Mouse (Mus musculus): ENCODE results near the gene Gm10024. TPM values are rescaled to one million over a fixed set of nuclear protein-coding genes. Genes with fewer than 3 reads are reported as not detected.
"Not testable (repeated sequence)": the region's sequence is repeated elsewhere in the genome, so short reads cannot be mapped to it uniquely, and the experiment has no call there.

The Gm10024 gene
- polyA plus RNA-seq, 1 experiment, result not detected

DNA sequence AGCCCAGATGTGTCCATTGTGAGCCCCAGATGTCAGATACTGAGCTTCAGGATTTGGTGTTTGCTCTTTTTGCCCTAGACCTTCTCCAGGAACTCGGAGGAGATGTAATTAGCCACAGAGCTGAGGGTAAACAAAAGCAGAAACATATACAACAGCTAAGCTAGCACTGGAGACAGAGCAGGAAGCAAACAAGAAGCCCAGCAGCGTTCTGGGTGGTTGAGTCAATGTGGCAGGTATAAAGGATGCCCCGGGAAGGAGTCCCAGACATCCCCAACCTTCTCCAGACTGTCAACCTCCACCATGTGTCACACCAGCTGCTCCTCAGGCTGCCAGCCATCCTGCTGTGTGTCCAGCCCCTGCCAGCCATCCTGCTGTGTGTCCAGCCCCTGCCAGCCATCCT lies 14.9 kb downstream of the Gm10024 start, which contains the start of gene Gm10100:
Gene Gm10100, plus strand, starts transcription at position 301 of the 400 bp plus-strand sequence.
- no peaks in the 10 kb centered on the region for H3K36me3 ChIP-seq (replicated peaks; ENCODE audit: low read length)
- no peak for TF ChIP-seq FLI1 (IDR thresholded peaks at IDR 0.05; ENCODE audit: low read length)
- TF ChIP-seq GATA1 (IDR thresholded peaks at IDR 0.05; ENCODE audit: borderline replicate concordance, low read length), result no peak
- peaks cover 2% of the 10 kb centered on the region for H3K4me1 ChIP-seq
- no peak within 1 kb of the TSS for H3K4me3 ChIP-seq (replicated peaks)
- H3K27me3 ChIP-seq (replicated peaks), result peaks cover 26% of the 10 kb centered on the region
- no peaks in the 10 kb centered on the region for H3K9me3 ChIP-seq

DNA sequence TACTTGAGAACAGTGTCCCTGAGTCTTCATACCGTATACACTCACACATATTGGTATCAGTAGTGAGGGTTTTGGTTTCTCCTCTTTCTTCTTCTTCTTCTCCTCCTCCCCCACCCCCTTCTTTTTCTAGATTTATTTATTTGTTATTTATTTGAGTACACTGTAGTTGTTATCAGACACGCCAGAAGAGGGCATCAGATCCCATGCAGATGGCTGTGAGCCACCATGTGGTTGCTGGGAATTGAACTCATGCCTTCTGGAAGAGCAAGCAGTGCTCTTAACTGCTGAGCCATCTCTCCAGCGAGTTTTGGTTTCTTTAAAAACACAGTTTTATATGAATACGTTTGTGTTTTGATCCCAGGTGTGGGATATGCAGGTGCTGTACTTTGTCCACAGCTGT lies 17.0 kb downstream of the Gm10024 start:
- H3K9me3 ChIP-seq, result no peaks in the 10 kb centered on the region
- no peaks in the 10 kb centered on the region for H3K36me3 ChIP-seq (replicated peaks; ENCODE audit: low read length)
- peaks cover 5% of the 10 kb centered on the region for H3K4me1 ChIP-seq
- no peak overlapping the region for H3K4me3 ChIP-seq (replicated peaks)
- peaks cover 35% of the 10 kb centered on the region for H3K27me3 ChIP-seq (replicated peaks)
- TF ChIP-seq GATA1 (IDR thresholded peaks at IDR 0.05; ENCODE audit: borderline replicate concordance, low read length) (no peak), FLI1 (IDR thresholded peaks at IDR 0.05; ENCODE audit: low read length) (no peak)

DNA sequence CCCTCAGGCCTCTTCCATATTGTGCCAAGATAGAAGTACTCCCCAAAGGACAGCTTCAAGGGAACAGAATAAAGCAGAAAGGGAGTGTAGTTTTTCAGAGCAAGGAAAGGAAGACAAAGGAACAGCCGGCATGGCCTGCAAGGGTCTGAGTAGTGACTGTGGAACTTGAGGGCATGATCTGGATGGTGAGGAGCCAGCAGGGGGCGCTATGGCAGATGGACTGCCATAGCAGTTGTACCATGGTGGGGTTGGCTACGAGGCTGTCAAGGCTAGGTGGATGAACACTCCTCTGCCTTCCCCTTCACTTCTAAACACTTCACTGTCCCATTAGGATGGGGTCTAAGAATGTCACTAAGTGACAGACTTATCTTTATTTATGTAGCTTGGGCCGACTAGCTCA lies 18.0 kb downstream of the Gm10024 start:
- no peaks in the 10 kb centered on the region for H3K36me3 ChIP-seq (replicated peaks; ENCODE audit: low read length)

DNA sequence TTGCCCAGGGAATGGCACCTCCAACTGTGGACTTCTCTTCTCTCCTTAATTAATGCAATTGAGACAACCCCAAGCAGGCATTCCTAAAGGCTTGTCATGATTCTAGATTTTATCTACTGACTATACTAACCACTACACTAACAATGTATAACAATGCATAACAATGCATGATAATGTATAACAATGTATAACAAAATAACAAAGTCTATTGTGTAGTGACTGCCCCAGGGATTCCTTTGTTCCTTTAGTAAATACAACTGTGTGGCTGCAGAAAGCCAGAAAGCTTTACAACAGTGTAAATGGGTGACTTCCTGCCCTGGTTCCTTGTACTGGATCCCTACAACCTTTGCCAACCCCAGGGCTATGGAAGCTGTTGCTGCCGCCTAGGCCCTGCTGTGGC lies 24.7 kb downstream of the Gm10024 start:
- no peak for TF ChIP-seq FLI1 (IDR thresholded peaks at IDR 0.05; ENCODE audit: low read length)
- no peak for TF ChIP-seq GATA1 (IDR thresholded peaks at IDR 0.05; ENCODE audit: borderline replicate concordance, low read length)
- H3K36me3 ChIP-seq (replicated peaks; ENCODE audit: low read length), result no peaks in the 10 kb centered on the region
- H3K4me1 ChIP-seq, result peaks cover 9% of the 10 kb centered on the region
- H3K9me3 ChIP-seq, result peaks cover 11% of the 10 kb centered on the region
- no peak overlapping the region for H3K4me3 ChIP-seq (replicated peaks)
- peaks cover 39% of the 10 kb centered on the region for H3K27me3 ChIP-seq (replicated peaks)

More for the DNA sequence above, 18.0 kb downstream of the Gm10024 start:
- H3K4me3 ChIP-seq (replicated peaks), result no peak overlapping the region
- H3K27me3 ChIP-seq (replicated peaks), result peaks cover 29% of the 10 kb centered on the region
- H3K9me3 ChIP-seq, result peaks cover 4% of the 10 kb centered on the region; the same call in 1 of the 2 replicates
- no peak for TF ChIP-seq GATA1 (IDR thresholded peaks at IDR 0.05; ENCODE audit: borderline replicate concordance, low read length)
- TF ChIP-seq FLI1 (IDR thresholded peaks at IDR 0.05; ENCODE audit: low read length), result no peak
- peaks cover 5% of the 10 kb centered on the region for H3K4me1 ChIP-seq

DNA sequence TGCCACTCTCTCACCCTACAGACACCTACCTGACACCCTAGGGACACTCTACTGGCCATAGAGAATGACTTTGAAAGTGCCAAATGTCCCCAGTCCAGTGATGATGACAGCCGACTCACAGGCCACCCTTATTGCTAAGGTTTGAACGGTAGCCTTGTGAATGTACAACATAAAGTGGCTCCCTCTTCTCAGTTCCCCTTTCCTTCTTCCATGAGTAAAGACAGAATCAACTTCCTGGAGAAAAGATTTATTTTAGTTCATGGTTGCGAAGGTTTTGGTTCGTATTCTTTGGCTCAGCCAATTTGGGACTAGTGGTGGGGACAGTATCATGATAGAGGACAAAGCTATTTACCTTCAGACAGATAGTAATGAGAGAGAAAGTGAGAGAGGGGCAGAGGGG lies 27.7 kb downstream of the Gm10024 start:
- Histone ChIP-seq H3K9me3 (peaks cover 9% of the 10 kb centered on the region), H3K36me3 (replicated peaks; ENCODE audit: low read length) (no peaks in the 10 kb centered on the region), H3K27me3 (replicated peaks) (peaks cover 47% of the 10 kb centered on the region), H3K4me1 (peaks cover 3% of the 10 kb centered on the region; the same call in 1 of the 2 replicates), H3K4me3 (replicated peaks) (no peak overlapping the region)
- TF ChIP-seq FLI1 (IDR thresholded peaks at IDR 0.05; ENCODE audit: low read length), result no peak
- TF ChIP-seq GATA1 (IDR thresholded peaks at IDR 0.05; ENCODE audit: borderline replicate concordance, low read length), result no peak

DNA sequence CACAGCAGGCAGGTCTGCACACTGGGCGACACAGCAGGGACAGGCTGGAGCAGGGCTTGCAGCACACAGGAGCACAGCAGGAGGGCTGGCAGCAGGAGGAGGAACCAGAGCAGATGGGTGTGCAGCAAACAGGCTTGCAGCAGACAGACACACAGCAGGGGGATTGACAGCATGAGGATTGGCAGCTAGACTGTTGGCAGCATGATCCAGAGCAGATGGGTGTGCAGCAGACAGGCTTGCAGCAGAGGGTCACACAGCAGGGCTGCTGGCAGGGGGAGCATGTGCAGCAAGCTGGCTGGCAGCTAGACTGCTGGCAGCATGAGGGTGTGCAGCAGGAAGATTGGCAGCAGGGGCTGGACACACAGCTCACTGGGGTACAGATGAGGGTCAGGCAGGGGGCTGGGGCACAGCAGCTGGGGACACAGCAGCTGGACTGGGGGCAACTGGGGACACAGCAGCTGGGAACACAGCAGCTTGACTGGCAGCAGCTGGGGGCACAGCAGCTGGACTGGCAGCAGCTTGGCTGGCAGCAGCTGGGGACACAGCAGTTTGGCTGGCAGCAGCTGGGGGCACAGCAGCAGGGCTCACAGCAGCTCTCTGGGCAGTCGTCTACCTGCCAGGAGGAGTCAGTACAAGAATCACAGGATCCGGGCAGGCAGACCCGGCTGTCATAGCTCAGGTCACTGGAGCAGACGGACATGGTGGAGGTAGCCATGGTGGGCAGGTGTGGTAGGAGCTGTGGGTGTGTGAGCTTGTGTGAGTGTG lies 30.8 kb downstream of the Gm10024 start, which contains the start of gene Gm18596:
Gene Gm18596, minus strand, starts transcription at position 715 of the 765 bp plus-strand sequence.
- not testable (repeated sequence) for H3K36me3 ChIP-seq (replicated peaks; ENCODE audit: low read length); H3K4me1 ChIP-seq; H3K4me3 ChIP-seq (replicated peaks)
- peaks cover 41% of the 10 kb centered on the region for H3K27me3 ChIP-seq (replicated peaks)
- H3K9me3 ChIP-seq, result peaks cover 11% of the 10 kb centered on the region

DNA sequence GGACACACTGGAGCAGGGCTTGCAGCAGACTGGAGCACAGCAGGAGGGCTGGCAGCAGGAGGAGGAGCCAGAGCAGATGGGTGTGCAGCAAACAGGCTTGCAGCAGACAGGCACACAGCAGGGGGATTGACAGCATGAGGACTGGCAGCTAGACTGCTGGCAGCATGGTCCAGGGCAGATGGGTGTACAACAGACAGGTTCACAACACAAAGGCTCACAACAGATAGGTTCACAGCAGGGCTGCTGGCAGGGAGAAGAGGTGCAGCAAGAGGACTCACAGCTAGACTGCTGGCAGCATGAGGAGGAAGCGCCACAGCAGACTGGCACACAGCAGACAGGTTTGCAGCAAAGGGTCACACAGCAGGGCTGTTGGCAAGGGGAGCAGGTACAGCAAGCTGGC lies 39.4 kb downstream of the Gm10024 start:
- Histone ChIP-seq H3K4me3 (replicated peaks) (peak overlapping the region; percentile 50), H3K9me3 (peaks cover 34% of the 10 kb centered on the region), H3K27me3 (replicated peaks) (peaks cover 28% of the 10 kb centered on the region)
- H3K36me3 ChIP-seq (replicated peaks; ENCODE audit: low read length); H3K4me1 ChIP-seq: not testable (repeated sequence)

DNA sequence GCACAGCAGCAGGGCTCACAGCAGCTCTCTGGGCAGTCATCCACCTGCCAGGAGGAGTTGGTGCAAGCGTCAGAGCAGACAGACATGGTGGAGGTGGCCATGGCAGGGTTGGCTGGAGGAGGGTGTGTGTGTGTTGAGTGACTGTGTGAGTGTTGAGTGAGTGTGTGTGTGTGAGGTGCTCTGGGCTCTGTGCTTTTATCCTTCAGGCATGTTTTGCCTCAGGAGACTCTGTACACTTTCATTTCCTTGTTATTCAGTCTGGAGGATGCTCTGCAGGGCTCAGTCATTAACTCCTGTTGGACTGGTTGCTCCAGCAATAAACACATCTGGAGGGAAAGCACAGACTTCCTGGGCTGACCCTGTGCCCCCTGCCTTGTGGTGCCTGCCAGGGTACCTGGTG lies 40.0 kb downstream of the Gm10024 start, which contains the start of gene Gm9736:
Gene Gm9736, minus strand, starts transcription at position 101 of the 400 bp plus-strand sequence.
- H3K4me3 ChIP-seq (replicated peaks), result peak within 1 kb of the TSS; percentile 50
- H3K27me3 ChIP-seq (replicated peaks), result peaks cover 23% of the 10 kb centered on the region
- H3K36me3 ChIP-seq (replicated peaks; ENCODE audit: low read length); H3K4me1 ChIP-seq: not testable (repeated sequence)
- peaks cover 29% of the 10 kb centered on the region for H3K9me3 ChIP-seq

DNA sequence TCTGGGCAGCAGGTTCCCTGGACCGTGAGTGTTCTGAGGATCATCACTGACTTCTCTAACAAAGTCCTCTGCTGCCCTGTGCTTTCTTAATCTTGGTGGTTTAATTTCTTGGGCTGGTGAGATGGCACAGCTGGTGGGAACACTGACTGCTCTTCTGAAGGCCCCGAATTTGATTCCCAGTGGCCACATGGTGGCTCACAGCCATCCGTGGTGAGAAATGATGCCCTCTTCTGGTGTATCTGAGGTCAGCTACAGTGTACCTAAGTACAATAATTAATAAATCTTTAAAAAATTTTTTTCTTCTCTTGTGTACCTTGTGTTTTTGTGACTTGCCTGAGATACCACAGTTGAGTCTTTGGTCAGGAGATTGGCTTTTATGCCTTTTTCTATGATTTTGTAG lies 41.1 kb downstream of the Gm10024 start:
- H3K4me1 ChIP-seq; H3K4me3 ChIP-seq (replicated peaks); H3K36me3 ChIP-seq (replicated peaks; ENCODE audit: low read length): not testable (repeated sequence)
- Histone ChIP-seq H3K27me3 (replicated peaks) (peaks cover 25% of the 10 kb centered on the region), H3K9me3 (peaks cover 21% of the 10 kb centered on the region)

DNA sequence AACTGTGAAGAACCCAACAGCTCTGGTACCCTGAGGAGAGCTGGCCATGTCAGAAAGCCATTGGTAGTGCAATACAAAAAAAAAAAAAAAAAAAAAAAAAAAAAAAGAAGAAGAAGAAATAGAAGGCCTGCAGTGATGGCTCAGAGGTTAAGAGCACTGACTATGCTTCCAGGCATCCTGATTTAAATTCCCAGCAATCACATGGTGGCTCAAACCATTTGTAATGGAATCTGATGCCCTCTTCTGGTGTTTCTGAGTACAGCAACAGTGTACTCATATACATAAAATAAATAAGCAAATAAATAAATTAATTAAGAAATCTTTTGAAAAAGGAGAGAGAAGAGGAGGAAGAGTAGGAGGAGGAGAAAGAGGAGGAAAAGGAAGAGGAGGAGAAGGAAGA lies 42.2 kb downstream of the Gm10024 start:
- no peaks in the 10 kb centered on the region for H3K36me3 ChIP-seq (replicated peaks; ENCODE audit: low read length)
- peaks cover 5% of the 10 kb centered on the region; the same call in 1 of the 2 replicates for H3K4me1 ChIP-seq
- H3K9me3 ChIP-seq, result peaks cover 10% of the 10 kb centered on the region
- peaks cover 24% of the 10 kb centered on the region for H3K27me3 ChIP-seq (replicated peaks)
- H3K4me3 ChIP-seq (replicated peaks), result no peak overlapping the region
- TF ChIP-seq FLI1 (IDR thresholded peaks at IDR 0.05; ENCODE audit: low read length) (no peak), GATA1 (IDR thresholded peaks at IDR 0.05; ENCODE audit: borderline replicate concordance, low read length) (no peak)

DNA sequence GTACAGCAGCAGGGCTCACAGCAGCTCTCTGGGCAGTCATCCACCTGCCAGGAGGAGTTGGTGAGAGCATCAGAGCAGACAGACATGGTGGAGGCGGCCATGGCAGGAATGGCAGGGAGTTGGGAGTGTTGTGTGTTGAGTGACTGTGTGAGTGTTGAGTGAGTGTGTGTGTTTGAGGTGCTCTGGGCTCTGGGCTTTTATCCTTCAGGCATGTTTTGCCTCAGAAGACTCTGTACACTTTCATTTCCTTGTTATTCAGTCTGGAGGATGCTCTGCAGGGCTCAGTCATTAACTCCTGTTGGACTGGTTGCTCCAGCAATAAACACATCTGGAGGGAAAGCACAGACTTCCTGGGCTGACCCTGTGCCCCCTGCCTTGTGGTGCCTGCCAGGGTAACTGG lies 48.3 kb downstream of the Gm10024 start, which contains the start of gene Gm3233:
Gene Gm3233, minus strand, starts transcription at position 101 of the 400 bp plus-strand sequence.
- H3K27me3 ChIP-seq (replicated peaks), result peaks cover 11% of the 10 kb centered on the region
- not testable (repeated sequence) for H3K9me3 ChIP-seq; H3K4me3 ChIP-seq (replicated peaks); H3K36me3 ChIP-seq (replicated peaks; ENCODE audit: low read length); H3K4me1 ChIP-seq

Other genes with a start within 250 kb of the Gm10024 start
- 19.5 and 88.9 TPM in 2 replicates for gene Fam207a, start 195.7 kb upstream of the Gm10024 start, polyA plus RNA-seq (2012; ENCODE audit: insufficient read depth, low replicate concordance)
- 35.5 and 120 TPM in 2 replicates for gene Itgb2, start 181.2 kb upstream of the Gm10024 start, polyA plus RNA-seq (2012; ENCODE audit: insufficient read depth, low replicate concordance)
- gene Pttg1ip, start 129.7 kb upstream of the Gm10024 start, polyA plus RNA-seq (2012; ENCODE audit: insufficient read depth, low replicate concordance), result 284 and 814 TPM in 2 replicates
- gene Sumo3, start 105.4 kb upstream of the Gm10024 start, polyA plus RNA-seq (2012; ENCODE audit: insufficient read depth, low replicate concordance), result 11.6 and 90.7 TPM in 2 replicates
- gene Gm49325, start 105.3 kb upstream of the Gm10024 start, polyA plus RNA-seq (2012; ENCODE audit: insufficient read depth, low replicate concordance), result 9.0 and 23.2 TPM in 2 replicates
- 14.2 and 28.4 TPM in 2 replicates for gene Ube2g2, start 89.2 kb upstream of the Gm10024 start, polyA plus RNA-seq (2012; ENCODE audit: insufficient read depth, low replicate concordance)
- 1.0 and 1.3 TPM in 2 replicates for gene Tspear, start 24.9 kb upstream of the Gm10024 start, polyA plus RNA-seq (2012; ENCODE audit: insufficient read depth, low replicate concordance)
- gene Gm19402, start 20.7 kb upstream of the Gm10024 start, polyA plus RNA-seq (2012; ENCODE audit: insufficient read depth, low replicate concordance), result not detected in 2 replicates
- gene Gm9508, start 14.2 kb upstream of the Gm10024 start, polyA plus RNA-seq (2012; ENCODE audit: insufficient read depth, low replicate concordance), result not detected in 2 replicates
- gene Gm10272, start 4.8 kb upstream of the Gm10024 start, polyA plus RNA-seq (2012; ENCODE audit: insufficient read depth, low replicate concordance), result not detected in 2 replicates
- gene Gm10142, start 4.3 kb downstream of the Gm10024 start, polyA plus RNA-seq (2012; ENCODE audit: insufficient read depth, low replicate concordance), result not detected in 2 replicates
- not detected in 2 replicates for gene Krtap12-1, start 9.1 kb downstream of the Gm10024 start, polyA plus RNA-seq (2012; ENCODE audit: insufficient read depth, low replicate concordance)
- gene Gm10100, start 15.0 kb downstream of the Gm10024 start, polyA plus RNA-seq (2012; ENCODE audit: insufficient read depth, low replicate concordance), result not detected in 2 replicates
- gene Gm18596, start 31.2 kb downstream of the Gm10024 start, polyA plus RNA-seq (2012; ENCODE audit: insufficient read depth, low replicate concordance), result not detected in 2 replicates
- not detected in 2 replicates for gene Gm9736, start 39.9 kb downstream of the Gm10024 start, polyA plus RNA-seq (2012; ENCODE audit: insufficient read depth, low replicate concordance)
- not detected in 2 replicates for gene Gm3233, start 48.2 kb downstream of the Gm10024 start, polyA plus RNA-seq (2012; ENCODE audit: insufficient read depth, low replicate concordance)
- gene Gm3238, start 59.9 kb downstream of the Gm10024 start, polyA plus RNA-seq (2012; ENCODE audit: insufficient read depth, low replicate concordance), result not detected in 2 replicates
- gene Gm7138, start 65.5 kb downstream of the Gm10024 start, polyA plus RNA-seq (2012; ENCODE audit: insufficient read depth, low replicate concordance), result not detected in 2 replicates
- gene Gm3250, start 71.1 kb downstream of the Gm10024 start, polyA plus RNA-seq (2012; ENCODE audit: insufficient read depth, low replicate concordance), result not detected in 2 replicates
- not detected in 2 replicates for gene Gm7137, start 76.7 kb downstream of the Gm10024 start, polyA plus RNA-seq (2012; ENCODE audit: insufficient read depth, low replicate concordance)
- not detected in 2 replicates for gene Gm9639, start 83.6 kb downstream of the Gm10024 start, polyA plus RNA-seq (2012; ENCODE audit: insufficient read depth, low replicate concordance)
- not detected in 2 replicates for gene Gm19668, start 87.7 kb downstream of the Gm10024 start, polyA plus RNA-seq (2012; ENCODE audit: insufficient read depth, low replicate concordance)
- gene Gm9507, start 100.4 kb downstream of the Gm10024 start, polyA plus RNA-seq (2012; ENCODE audit: insufficient read depth, low replicate concordance), result not detected in 2 replicates
- gene Gm2696, start 103.2 kb downstream of the Gm10024 start, polyA plus RNA-seq (2012; ENCODE audit: insufficient read depth, low replicate concordance), result not detected in 2 replicates
- not detected in 2 replicates for gene Krtap10-4, start 115.6 kb downstream of the Gm10024 start, polyA plus RNA-seq (2012; ENCODE audit: insufficient read depth, low replicate concordance)
- not detected in 2 replicates for gene Krtap10-10, start 124.5 kb downstream of the Gm10024 start, polyA plus RNA-seq (2012; ENCODE audit: insufficient read depth, low replicate concordance)
- not detected in 2 replicates for gene Gm36176, start 135.3 kb downstream of the Gm10024 start, polyA plus RNA-seq (2012; ENCODE audit: insufficient read depth, low replicate concordance)
- not detected in 2 replicates for gene Gm10318, start 141.4 kb downstream of the Gm10024 start, polyA plus RNA-seq (2012; ENCODE audit: insufficient read depth, low replicate concordance)
- gene Gm3285, start 150.5 kb downstream of the Gm10024 start, polyA plus RNA-seq (2012; ENCODE audit: insufficient read depth, low replicate concordance), result not detected in 2 replicates
- 0.03 TPM in 1 of 2 replicates, not detected in the other for gene Lrrc3, start 191.1 kb downstream of the Gm10024 start, polyA plus RNA-seq (2012; ENCODE audit: insufficient read depth, low replicate concordance)